Mouse (Mus musculus): Measurements from ENCODE around the gene Gse1. TPM values are rescaled to one million over a fixed set of nuclear protein-coding genes. Genes with fewer than 3 reads are reported as not detected.

Gene Gse1
- total RNA-seq, 2 experiments from 2014 or later = 23.9 to 24.1 TPM

DNA sequence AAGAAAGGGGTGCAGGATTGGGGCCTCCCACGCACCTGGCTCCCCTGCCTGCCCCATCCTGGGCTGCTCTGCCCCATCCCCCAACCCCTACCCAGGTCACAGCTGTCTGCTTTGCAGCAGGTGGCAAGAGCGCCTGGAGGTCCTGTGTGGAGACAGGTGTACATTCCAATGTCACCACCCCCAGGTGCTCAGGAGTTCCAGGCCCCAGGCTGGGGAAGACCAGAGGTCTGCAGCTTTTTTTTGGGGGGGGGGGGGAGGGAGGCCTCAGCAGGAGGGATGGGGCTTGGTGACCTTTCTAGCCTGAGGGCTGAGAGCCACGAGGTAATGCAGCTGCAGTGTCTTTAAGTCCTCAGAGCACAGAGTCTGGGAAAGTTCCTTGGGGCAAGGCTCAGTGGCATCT, 300.1 kb downstream of the Gse1 start:
- DNase-seq (ENCODE audit: low spot score in 2 of 2) = no peak

DNA sequence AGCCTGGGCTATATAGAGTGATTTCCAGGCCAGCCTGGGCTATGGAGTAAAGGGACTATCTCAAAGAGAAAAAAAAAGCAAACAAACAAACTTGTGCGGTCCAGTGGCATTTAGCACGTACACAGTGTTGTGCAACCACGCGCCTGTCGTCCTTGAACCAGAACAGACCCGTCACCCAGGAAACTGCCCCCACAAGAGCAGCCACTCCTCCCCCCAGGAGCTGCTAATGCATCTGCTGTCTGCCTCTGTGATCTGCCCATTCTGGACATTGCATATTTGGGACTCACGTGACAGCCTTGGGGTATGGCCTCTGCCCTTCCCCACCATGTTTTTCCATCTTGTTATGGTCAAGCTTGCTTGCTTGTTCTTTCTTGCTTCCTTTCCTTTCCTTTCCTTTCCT, 301.0 kb downstream of the Gse1 start:
- DNase-seq (ENCODE audit: low spot score in 2 of 2) = no peak

- DNase-seq (ENCODE audit: low spot score in 2 of 2) = no peak
Observed at GRCm38 (mm10) chr8:120530954-120531656, 302.8 kb downstream of the Gse1 start.

DNA sequence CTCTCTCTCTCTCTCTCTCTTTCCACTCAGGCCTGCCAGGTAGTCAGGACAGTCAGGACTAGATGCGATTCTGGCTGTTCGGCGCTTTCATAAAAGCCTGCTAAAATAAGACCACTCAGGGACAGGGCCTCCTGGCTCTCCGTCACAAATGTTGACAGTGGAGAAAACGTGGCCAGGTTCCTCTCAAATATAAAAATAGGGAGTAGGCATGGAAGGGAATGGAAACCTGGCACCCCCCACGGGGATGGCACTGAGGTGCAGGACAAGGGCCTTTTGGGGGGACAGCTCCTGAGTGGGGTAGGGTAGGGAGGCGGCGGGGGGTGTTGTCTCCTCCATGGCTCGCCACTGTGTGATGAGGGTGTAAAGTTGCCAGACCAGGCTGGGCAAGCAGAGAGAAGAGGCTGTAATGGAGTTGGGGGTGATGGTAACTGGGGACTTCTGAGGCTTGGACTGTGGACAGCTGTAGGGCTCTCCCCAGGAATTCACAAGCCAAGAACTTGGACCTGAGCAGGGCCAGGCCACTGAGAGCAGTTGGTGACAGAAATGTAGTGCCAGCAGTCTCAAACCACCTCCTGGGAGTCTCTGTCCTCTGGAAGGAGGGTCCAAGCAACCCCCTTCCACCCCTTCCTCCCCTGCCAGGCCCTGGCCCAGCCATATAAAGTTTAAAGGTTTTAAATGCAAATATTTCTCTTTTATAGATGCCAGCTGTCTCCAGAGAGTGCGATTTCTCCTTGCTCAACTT, 303.7 kb downstream of the Gse1 start:
- DNase-seq (ENCODE audit: low spot score in 2 of 2) = no peak

DNA sequence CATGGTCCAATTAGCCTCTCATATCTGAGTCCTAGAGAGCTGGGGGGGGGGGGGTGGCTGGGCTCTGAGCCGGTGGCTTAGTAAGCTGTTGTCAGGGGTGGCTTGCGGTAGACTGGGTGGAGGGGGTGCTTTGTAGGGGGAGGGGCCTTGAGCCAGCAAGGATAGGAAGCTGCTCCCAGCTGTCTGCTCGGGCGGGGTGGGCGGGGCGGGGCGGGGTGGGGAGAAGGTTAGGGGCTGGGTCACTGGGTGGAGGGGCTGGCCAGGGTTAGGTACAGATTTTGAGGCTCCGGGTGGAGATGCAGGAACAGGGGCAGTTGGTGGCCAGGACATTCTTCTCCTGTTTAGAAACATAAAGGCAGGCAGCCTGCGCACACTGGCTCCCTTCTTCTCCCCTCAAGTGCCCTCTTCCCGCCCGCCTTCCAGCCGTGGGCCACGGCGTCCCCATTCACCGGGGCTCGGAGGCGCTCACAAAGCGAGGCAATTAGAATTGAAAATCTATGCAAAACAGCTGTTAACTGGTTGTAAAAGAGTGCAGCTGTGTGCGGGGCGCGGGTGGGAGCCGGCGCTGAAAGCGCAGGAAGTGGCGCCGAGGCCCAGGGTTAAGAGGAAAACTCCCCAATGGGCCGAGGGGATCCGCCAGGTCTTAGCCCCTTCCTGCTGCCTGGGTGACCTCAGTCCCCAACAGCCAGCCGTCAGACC, 304.4 kb downstream of the Gse1 start:
- no peak for DNase-seq (ENCODE audit: low spot score in 2 of 2)

DNA sequence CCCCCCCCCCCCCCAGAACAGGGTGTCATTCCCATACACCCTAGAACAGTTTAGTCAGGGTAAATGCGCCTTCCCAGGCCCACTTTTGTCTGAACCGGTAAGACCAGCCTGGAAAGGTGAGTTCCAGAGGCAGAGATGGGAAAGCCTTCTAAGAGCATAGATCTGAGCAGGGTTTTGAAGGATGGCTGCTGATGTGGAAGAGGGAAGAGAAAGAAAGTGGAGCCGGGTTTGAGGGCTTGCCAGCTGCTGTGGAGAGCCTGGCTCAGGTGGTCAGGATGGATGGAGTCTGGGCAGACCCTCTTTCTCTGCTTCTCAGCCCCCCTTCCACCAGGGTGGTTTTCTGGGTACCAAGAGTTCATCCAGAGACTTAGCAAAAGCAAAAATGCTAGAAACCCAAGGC, 305.1 kb downstream of the Gse1 start:
- DNase-seq (ENCODE audit: low spot score in 2 of 2) = no peak

DNA sequence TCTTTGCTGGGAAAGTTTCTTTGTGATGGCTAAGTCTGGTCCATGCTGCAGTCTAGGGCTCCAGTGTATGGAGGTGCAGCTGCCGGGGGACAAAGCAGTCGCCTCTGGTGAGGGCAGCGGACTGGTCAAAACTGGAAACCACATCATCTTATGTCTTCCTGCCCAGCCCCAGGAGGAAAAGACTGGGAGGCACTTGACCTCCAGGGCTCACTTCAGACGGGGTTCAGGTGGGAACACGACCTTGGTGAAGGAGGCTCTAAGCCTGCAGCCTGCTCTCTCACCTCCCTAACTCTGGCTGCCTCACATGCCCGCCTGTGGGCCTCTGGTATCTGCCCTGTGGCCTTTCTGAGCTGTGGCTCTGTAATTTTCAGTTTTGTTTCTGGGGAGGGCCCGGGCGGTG, 305.8 kb downstream of the Gse1 start:
- no peak for DNase-seq (ENCODE audit: low spot score in 2 of 2)

DNA sequence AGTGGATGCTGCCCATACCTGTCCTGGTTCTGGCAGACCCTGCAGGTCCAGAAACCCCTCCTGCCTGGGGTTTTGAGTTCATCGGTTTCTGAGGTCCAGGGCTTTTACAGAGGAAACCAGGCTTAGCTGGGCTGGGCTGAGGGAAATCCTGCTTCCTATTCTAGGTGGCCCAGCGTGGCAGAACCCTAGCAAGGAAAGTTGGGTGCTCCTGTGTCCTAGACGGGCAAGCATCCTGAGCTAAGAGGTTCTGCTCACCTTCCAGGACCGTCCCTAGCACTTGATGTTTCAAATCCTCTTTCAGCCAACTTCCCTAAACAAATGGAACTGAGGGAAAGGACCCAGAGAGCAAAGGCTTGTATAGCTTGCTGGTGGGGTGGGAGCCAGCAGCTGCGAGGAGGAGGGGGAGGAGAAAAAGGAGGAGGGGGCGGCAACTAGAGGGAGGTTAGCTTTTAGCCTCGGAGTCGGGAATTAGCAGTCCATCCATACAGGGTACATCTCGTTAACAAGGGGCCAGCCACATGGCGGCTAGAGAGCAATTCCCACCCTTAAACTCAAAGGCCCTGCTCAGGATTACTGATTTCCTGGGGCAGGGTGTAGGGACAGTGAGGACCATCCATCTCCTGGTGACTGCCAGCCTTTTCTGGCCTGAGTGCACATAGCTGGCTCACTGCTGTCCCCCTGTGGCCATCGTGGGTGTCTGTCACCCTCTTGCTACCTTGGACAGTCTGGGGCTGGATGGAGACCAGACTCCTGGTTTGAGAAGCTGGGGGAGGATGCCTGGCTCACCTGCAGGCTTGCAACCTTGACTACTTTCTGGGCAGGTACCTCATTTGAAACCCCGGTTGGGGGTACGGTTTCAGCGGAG, 306.5 kb downstream of the Gse1 start:
- DNase-seq (ENCODE audit: low spot score in 2 of 2) = peak; percentile 83 to 84

DNA sequence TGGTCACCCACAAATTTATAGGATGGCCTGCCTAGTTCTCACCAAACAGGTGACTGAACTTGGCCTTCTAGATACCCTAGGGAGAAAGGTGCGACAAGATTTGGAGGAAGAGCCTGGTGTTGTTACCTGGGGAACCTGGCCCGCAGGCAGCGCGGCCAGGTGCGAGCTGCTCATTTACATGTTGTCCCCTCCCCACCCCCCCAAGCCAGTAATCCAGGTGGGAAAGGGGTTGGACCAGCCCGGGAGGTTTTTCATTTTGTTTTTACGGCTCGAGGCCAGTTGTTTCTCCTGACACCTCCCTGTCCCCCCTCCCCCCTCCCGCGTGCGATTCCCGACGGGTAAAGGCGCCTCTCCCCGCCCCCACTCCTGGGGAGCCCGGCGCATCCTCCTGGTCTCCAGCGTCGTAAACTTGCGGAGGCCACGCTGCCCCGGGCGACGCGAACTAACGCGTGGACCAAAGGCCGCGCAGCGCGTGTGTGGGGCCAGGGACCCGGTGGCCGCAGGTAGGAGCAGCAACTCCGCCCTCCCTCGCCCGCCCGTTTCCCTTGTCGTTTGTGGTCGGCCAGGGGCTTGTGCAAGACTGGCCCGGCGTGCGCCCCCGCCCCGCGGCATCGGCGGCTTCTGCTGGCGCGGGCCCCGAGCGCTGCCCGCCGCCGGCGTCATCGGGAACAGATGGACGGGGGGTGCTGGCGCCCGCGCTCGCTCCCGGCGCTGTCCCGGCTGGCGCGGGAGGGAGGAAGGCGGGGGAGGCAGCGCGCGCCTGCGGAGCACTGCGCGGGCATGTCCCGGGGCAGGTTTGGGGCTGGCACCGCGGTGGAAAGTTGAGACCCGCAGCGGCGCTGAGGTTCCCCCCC, 307.4 kb downstream of the Gse1 start:
- DNase-seq (ENCODE audit: low spot score in 2 of 2) = peak; percentile 62 to 72

- peak in 1 of 2 experiments; percentile 54 for DNase-seq (ENCODE audit: low spot score in 2 of 2)
Observed at GRCm38 (mm10) chr8:120536306-120537206, 308.3 kb downstream of the Gse1 start.

DNA sequence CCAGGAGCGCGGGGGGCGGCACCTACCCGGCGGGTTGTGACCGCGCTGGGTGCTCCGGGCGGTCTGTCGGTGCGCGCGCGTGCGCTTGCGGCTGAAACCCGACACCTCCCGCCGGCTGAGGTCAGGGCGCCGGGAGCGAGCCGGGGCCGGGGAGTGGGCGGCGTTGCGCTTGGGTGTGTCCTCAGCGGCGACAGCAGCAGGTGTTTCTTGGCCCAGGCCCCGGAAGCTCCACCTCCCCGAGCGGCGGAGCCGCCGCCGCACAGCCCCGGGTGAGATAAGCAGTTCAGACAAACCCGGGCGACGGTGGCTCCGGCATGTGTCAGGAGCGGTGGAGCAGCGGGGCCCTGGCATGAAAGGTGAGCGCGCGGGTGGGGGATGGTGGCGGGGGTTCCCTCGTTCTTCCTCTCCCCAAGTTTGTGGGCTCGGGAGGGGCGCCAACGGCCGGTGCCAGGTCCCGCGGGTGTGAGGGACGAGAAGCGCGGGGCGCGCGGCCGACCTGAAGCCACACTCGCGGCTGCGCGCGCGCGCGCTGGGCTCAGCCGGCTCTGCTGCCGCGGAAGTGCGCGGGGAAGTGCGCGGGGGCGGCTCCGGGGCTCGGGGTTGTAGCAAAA, 309.1 kb downstream of the Gse1 start:
- peak; percentile 74 to 77 for DNase-seq (ENCODE audit: low spot score in 2 of 2)

- peak in 1 of 2 experiments; percentile 55 for DNase-seq (ENCODE audit: low spot score in 2 of 2)
Observed at GRCm38 (mm10) chr8:120537818-120538396, 309.7 kb downstream of the Gse1 start.

- peak in 1 of 2 experiments; percentile 56 for DNase-seq (ENCODE audit: low spot score in 2 of 2)
Observed at GRCm38 (mm10) chr8:120538397-120539240, 310.4 kb downstream of the Gse1 start.

- no peak for DNase-seq (ENCODE audit: low spot score in 2 of 2)
Observed at GRCm38 (mm10) chr8:120539381-120539774, 311.1 kb downstream of the Gse1 start.

DNA sequence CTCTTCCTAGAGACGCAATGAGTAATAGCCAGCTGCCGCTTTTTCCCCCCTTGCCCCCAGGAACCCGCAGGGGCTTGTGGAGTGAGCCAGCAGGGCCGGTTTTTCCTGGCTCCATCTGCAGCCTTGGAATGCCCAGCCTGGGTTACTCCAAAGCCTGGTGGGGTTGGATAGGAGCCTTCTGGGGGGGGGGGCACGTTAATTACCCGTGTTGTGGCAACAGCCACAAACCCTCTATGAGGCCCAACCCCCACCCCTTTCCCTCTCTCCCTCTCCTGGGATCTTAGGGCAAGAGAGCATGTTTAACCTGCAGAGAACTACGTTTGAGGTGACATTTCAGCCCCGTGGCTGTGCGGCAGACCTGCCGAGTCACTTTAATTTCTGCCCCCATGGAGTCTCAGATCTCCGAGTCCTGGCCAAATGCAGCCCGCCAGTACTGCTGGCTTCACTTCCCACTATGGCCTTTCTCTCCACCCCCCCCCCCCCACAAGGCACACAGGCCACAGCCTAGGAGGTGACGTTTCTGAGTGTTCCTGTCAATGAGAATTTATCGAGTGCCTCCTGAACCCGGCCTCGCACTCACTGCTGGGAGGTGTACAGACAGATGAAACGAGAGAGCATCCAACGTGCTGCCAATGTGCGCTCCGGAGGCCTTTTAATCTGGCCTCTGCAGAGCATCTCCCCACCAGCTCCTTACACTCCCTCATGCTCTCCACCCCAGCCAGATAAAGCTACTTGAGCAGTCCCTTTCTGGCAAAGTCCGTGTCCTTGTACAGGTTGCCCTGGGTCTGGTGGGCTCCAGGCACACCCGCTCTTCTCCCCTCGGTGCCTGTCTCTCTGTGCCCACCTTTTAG, 311.7 kb downstream of the Gse1 start:
- DNase-seq (ENCODE audit: low spot score in 2 of 2) = no peak

DNA sequence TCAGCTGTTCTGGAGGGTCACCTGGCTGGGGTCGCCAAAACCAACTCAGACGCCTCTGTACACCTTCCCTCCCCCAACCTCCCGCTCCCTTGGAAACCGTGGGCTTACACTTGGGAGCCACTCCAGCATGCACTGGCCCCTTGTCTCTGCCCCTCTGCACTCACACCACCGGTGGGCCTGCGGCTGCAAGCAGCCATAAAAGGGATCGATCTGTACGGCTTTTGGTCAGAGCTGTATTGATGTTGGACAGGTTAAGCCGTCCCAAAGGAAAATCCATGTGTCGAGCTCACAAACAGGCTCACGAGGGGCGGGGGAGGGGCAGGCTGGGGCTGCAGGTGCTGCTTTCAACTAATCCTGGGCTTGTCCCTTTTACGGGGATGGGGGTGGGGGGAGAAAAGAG, 314.7 kb downstream of the Gse1 start:
- DNase-seq (ENCODE audit: low spot score in 2 of 2) = no peak
